Comparison of ENCODE assay signal across 8 mouse cellular contexts in the genomic region with DNA sequence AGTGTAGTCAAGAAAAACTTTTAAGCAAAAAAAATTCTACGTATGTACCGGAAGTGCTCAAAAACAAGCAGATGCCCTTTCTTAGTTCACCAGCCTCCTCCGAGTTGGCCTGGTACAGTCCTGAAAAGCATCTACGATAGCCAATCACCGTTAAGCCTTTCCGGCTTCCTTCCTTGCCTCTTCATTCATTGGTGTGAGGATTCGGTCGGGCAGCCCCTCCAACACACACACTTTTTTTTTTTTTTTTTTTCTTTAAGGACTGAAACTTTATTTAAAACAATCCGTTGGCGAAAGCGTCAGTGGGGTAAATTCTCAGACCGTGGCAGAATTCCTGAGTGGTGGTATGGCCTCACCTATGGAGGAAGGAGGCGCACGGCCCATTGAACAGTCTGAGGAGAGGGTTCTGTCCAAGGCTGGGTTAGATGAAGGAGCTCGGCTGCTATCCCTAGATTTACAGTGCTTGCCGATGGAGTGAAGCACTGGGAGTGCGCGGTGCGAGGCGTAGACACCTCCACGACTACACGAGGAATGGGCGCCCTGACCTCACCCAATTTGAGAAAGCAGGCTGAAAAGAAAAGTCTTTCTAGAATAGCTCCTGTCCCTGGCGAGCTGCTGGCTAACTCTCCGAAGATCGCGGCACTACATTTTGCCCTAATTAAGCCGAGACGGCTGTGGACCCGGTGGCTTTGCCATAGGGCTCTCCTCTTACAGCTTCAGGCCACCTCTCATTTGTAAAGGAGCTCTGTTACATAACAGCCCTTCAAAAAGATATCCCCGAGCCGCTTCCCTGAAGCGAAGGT. TPM values are rescaled to one million over a fixed set of nuclear protein-coding genes. Genes with fewer than 3 reads are reported as not detected.
DNase-seq lines count a peak whose midpoint lies in the region; ATAC-seq and TF ChIP-seq lines count a peak whose summit lies in the region.

No protein-coding gene starts in this region.

- no peak for DNase-seq in Patski (ENCODE audit: low read depth, low spot score)
- DNase-seq in cerebellum, adult 18-20 months, result peak; percentile 76 to 91
- peak; percentile 91 to 92 for DNase-seq in frontal cortex, adult 2 months (ENCODE audit: extremely low spot score in 1 of 2, low spot score in 1 of 2)
- DNase-seq in left cerebral cortex, adult 18-20 months (ENCODE audit: low spot score in 2 of 2), result peak; percentile 51 to 63
- peak; percentile 95 for DNase-seq in lung, postnatal 36 days
- peak; percentile 62 to 82 for DNase-seq in right cerebral cortex, adult 2 months (ENCODE audit: low spot score in 2 of 2)
- DNase-seq in yolk sac, embryonic 10.5 days (ENCODE audit: low spot score), result peak; percentile 96

- under 1% methylated on average over 33 of the region's 33 CpGs for WGBS in hindbrain, embryonic 15.5 days

- H3K4me3 ChIP-seq in hindbrain, embryonic 15.5 days, result peak overlapping the region; percentile 93

- peak overlapping the region; percentile 58 for H3K9ac ChIP-seq in hindbrain, embryonic 15.5 days

- H3K27ac ChIP-seq in hindbrain, embryonic 15.5 days (replicated peaks), result peak overlapping the region; percentile 94

- no peaks in the 10 kb centered on the region for H3K27me3 ChIP-seq in Patski
- H3K27me3 ChIP-seq in hindbrain, embryonic 15.5 days, result no peaks in the 10 kb centered on the region

- peaks cover 3% of the 10 kb centered on the region for H3K36me3 ChIP-seq in hindbrain, embryonic 15.5 days

- CTCF ChIA-PET in Patski (lab: Charles Lee), result interaction anchor here (0.9 kb wide), 1 partner anchor 43 kb away, joined by 4 read pairs; no protein-coding TSS in a partner anchor

- H3K4me1 ChIP-seq in hindbrain, embryonic 15.5 days (replicated peaks), result peaks cover 27% of the 10 kb centered on the region

- in situ Hi-C loops in Patski (cut with MboI; ENCODE audit: low pct_unique_long_range_greater_than_20kb), result no loop called here

- TF ChIP-seq CTCF in Patski (IDR thresholded peaks at IDR 0.05), result no peak

- POLR2A ChIA-PET in Patski (lab: Charles Lee), result interaction anchor here (0.5 to 1.6 kb wide), 2 partner anchors 11 to 38 kb away, joined by 3 to 4 read pairs; no protein-coding TSS in a partner anchor

- ATAC-seq in Patski, result peak; percentile 98
- peak; percentile 95 for ATAC-seq in hindbrain, embryonic 15.5 days (ENCODE audit: low FRiP score, low read depth)

- H3K9me3 ChIP-seq in hindbrain, embryonic 15.5 days, result no peaks in the 10 kb centered on the region

- peak overlapping the region; percentile 96 for H3K4me2 ChIP-seq in hindbrain, embryonic 15.5 days

RNA-seq across cellular contexts. Expression of a gene that starts 0.8 kb away (rescaled TPM):
- polyA plus RNA-seq in Patski (2021), result 65.0 TPM
- polyA plus RNA-seq in frontal cortex, adult 2 months (2012; rRNA removed), result 25.7 and 27.2 TPM in 2 replicates
- 18.3 and 19.0 TPM in 2 replicates for polyA plus RNA-seq in hindbrain, embryonic 15.5 days (2015; fragmentation: Nextera tagmentation; extraction: Ambion mirVana)
- 10 to 100 TPM; 49.2 TPM for total RNA-seq in left cerebral cortex, adult 18-20 months (2021)

RNA-seq across cellular contexts. Expression of a gene that starts 11.4 kb away (rescaled TPM):
- 11.9 TPM for polyA plus RNA-seq in Patski (2021)
- polyA plus RNA-seq in frontal cortex, adult 2 months (2012; rRNA removed), result 9.4 and 9.7 TPM in 2 replicates
- polyA plus RNA-seq in hindbrain, embryonic 15.5 days (2015; fragmentation: Nextera tagmentation; extraction: Ambion mirVana), result 20.7 and 22.4 TPM in 2 replicates
- 10 to 100 TPM; 10.4 to 10.5 TPM for total RNA-seq in left cerebral cortex, adult 18-20 months (2021)

RNA-seq across cellular contexts. Expression of a gene that starts 18.1 kb away (rescaled TPM):
- 11.6 TPM for polyA plus RNA-seq in Patski (2021)
- polyA plus RNA-seq in frontal cortex, adult 2 months (2012; rRNA removed), result 165 and 172 TPM in 2 replicates
- 18.9 and 19.8 TPM in 2 replicates for polyA plus RNA-seq in hindbrain, embryonic 15.5 days (2015; fragmentation: Nextera tagmentation; extraction: Ambion mirVana)
- total RNA-seq in left cerebral cortex, adult 18-20 months (2021), result 10 to 100 TPM; 92.2 to 93.5 TPM

RNA-seq across cellular contexts. Expression of a gene that starts 27.7 kb away (rescaled TPM):
- polyA plus RNA-seq in Patski (2021), result 3.1 TPM
- polyA plus RNA-seq in frontal cortex, adult 2 months (2012; rRNA removed), result 2.8 and 3.7 TPM in 2 replicates
- 5.1 and 5.9 TPM in 2 replicates for polyA plus RNA-seq in hindbrain, embryonic 15.5 days (2015; fragmentation: Nextera tagmentation; extraction: Ambion mirVana)
- 1 to 10 TPM; 2.2 to 2.5 TPM for total RNA-seq in left cerebral cortex, adult 18-20 months (2021)

RNA-seq across cellular contexts. Expression of a gene that starts 36.8 kb away (rescaled TPM):
- polyA plus RNA-seq in Patski (2021), result 244 TPM
- 250 and 254 TPM in 2 replicates for polyA plus RNA-seq in frontal cortex, adult 2 months (2012; rRNA removed)
- polyA plus RNA-seq in hindbrain, embryonic 15.5 days (2015; fragmentation: Nextera tagmentation; extraction: Ambion mirVana), result 293 and 294 TPM in 2 replicates
- 100 to 1,000 TPM; 235 to 251 TPM for total RNA-seq in left cerebral cortex, adult 18-20 months (2021)
